Mouse (Mus musculus): ENCODE measurements around the gene Eml5.

Eml5 gene

GRCm38 (mm10) chr12:98736951-98737800, 164.1 kb downstream of the Eml5 start, which contains the start of gene Ptpn21:
Gene Ptpn21 (minus strand): TSS chr12:98737405.
- no peak for DNase-seq (ENCODE audit: extremely low spot score, low read depth, low spot score)

Measured in hindlimb bud, embryonic 11.5 days (tissue).